Mouse (Mus musculus) E14TG2a.4 (cell line): ENCODE results near the gene Tubb4a.

Source experiments
- CTCF ChIP-seq: conservative IDR thresholded peaks from 2 replicates; pipeline ENCODE4 v1.5.1; 2014; ENCODE audit warnings: low read length
- NANOG ChIP-seq: IDR thresholded peaks from 2 replicates; pipeline ENCODE4 v1.6.1; 2014; ENCODE audit warnings: borderline replicate concordance, low read length, mixed read lengths

- TF ChIP-seq CTCF, result no peak
- TF ChIP-seq NANOG, result no peak
Observed at GRCm38 (mm10) chr17:57076916-57077315, 10.7 kb downstream of the Tubb4a start.
